Mouse (Mus musculus): Measurements from ENCODE around the gene Zfp819.

DNA sequence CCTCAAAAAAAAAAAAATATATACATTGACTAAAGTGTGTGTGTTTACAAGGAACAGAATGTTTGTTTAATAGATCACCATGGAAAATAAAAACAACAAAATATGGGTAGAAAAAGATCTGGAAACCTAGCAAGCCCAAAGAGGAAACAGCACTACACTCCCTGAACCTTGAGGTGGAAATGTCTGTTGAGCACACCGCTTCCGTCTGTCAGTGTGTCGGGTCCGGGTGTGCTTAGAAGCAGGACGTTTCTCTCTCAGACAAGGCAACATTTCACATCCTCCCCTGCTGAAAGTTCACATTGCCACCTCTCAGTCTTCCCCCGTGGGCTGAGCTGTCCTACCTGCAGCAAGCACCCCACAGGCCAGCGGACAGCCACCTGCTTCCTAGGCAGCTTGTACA is 16.0 kb downstream of the Zfp819 start:
- TF ChIP-seq CTCF (IDR thresholded peaks at IDR 0.05; ENCODE audit: extremely low read depth, insufficient read depth, insufficient read length, insufficient replicate concordance) (no peak), POLR2A (IDR thresholded peaks at IDR 0.05; ENCODE audit: low read depth, low read length) (no peak)

All from spleen, adult 2 months (tissue).